Mouse (Mus musculus): ENCODE data around the gene Thpo. TPM values are rescaled to one million over a fixed set of nuclear protein-coding genes. Genes with fewer than 3 reads are reported as not detected.

Thpo gene
- total and polyA plus RNA-seq, 3 experiments: not detected

DNA sequence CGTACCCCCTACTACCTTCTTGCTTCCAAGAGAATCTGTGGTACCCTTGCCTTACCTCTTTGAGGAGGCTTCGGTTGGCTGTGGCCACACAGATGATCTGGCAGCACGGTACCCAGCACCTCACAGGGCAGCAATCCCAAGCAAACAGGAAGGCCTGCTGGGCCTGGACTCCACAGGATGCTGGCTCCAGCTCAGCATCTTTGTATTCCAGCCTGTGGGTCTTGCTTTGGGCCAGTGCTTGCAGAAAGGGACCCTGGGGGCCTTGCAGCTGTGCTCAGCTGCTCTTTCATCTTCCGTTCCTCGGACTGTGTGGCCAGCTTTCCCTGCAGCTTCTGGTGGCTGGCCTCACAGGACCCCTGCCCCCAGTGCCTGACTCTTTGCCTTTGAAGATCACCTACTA, 34.3 kb downstream of the Thpo start:
- peaks cover 55% of the 10 kb centered on the region for H3K4me1 ChIP-seq (ENCODE audit: insufficient read depth, low read depth, low read length)

GRCm38 (mm10) chr16:20699266-20699665, 35.0 kb downstream of the Thpo start:
- ATAC-seq (ENCODE audit: extremely low read depth, insufficient number of reproducible peaks, low FRiP score, poor library complexity, severe bottlenecking): no peak
- TF ChIP-seq TAL1 (conservative IDR thresholded peaks at IDR 0.05; ENCODE audit: low read depth, low read length) (no peak), GATA2 (IDR thresholded peaks at IDR 0.05; ENCODE audit: borderline replicate concordance, low read depth, low read length) (no peak), CTCF (IDR thresholded peaks at IDR 0.05; ENCODE audit: low read depth, low read length) (no peak), GATA1 (IDR thresholded peaks at IDR 0.05; ENCODE audit: borderline replicate concordance, low read length) (no peak), POLR2AphosphoS5 (IDR thresholded peaks at IDR 0.05; ENCODE audit: insufficient replicate concordance, low read depth, low read length) (no peak)
- no peak for DNase-seq (ENCODE audit: low spot score)
- H3K27me3 ChIP-seq (ENCODE audit: insufficient read depth, low read length): no peaks in the 10 kb centered on the region
- no peaks in the 10 kb centered on the region for H3K9me3 ChIP-seq (replicated peaks)
- peaks cover 64% of the 10 kb centered on the region for H3K36me3 ChIP-seq (replicated peaks)
- peaks cover 55% of the 10 kb centered on the region for H3K4me1 ChIP-seq (ENCODE audit: insufficient read depth, low read depth, low read length)
- no peak overlapping the region for H3K4me3 ChIP-seq (ENCODE audit: low read depth, low read length)

More for the DNA sequence above, 34.3 kb downstream of the Thpo start:
- DNase-seq (ENCODE audit: low spot score) (no peak), ATAC-seq (ENCODE audit: extremely low read depth, insufficient number of reproducible peaks, low FRiP score, poor library complexity, severe bottlenecking) (no peak)
- Histone ChIP-seq H3K9me3 (replicated peaks) (no peaks in the 10 kb centered on the region), H3K4me3 (ENCODE audit: low read depth, low read length) (no peak overlapping the region), H3K27me3 (ENCODE audit: insufficient read depth, low read length) (no peaks in the 10 kb centered on the region), H3K36me3 (replicated peaks) (peaks cover 67% of the 10 kb centered on the region)
- no peak for TF ChIP-seq CTCF (IDR thresholded peaks at IDR 0.05; ENCODE audit: low read depth, low read length)
- TF ChIP-seq GATA1 (IDR thresholded peaks at IDR 0.05; ENCODE audit: borderline replicate concordance, low read length): no peak
- no peak for TF ChIP-seq GATA2 (IDR thresholded peaks at IDR 0.05; ENCODE audit: borderline replicate concordance, low read depth, low read length)

- H3K4me3 ChIP-seq (ENCODE audit: low read depth, low read length): no peak overlapping the region
- TF ChIP-seq TAL1 (conservative IDR thresholded peaks at IDR 0.05; ENCODE audit: low read depth, low read length) (no peak), POLR2AphosphoS5 (IDR thresholded peaks at IDR 0.05; ENCODE audit: insufficient replicate concordance, low read depth, low read length) (no peak), GATA1 (IDR thresholded peaks at IDR 0.05; ENCODE audit: borderline replicate concordance, low read length) (no peak), CTCF (IDR thresholded peaks at IDR 0.05; ENCODE audit: low read depth, low read length) (no peak), GATA2 (IDR thresholded peaks at IDR 0.05; ENCODE audit: borderline replicate concordance, low read depth, low read length) (no peak)
- peaks cover 59% of the 10 kb centered on the region for H3K4me1 ChIP-seq (ENCODE audit: insufficient read depth, low read depth, low read length)
- no peaks in the 10 kb centered on the region for H3K9me3 ChIP-seq (replicated peaks)
- no peak for DNase-seq (ENCODE audit: low spot score)
- ATAC-seq (ENCODE audit: extremely low read depth, insufficient number of reproducible peaks, low FRiP score, poor library complexity, severe bottlenecking): no peak
- H3K36me3 ChIP-seq (replicated peaks): peaks cover 63% of the 10 kb centered on the region
- no peaks in the 10 kb centered on the region for H3K27me3 ChIP-seq (ENCODE audit: insufficient read depth, low read length)
Observed at GRCm38 (mm10) chr16:20695622-20696323, 38.5 kb downstream of the Thpo start.

DNA sequence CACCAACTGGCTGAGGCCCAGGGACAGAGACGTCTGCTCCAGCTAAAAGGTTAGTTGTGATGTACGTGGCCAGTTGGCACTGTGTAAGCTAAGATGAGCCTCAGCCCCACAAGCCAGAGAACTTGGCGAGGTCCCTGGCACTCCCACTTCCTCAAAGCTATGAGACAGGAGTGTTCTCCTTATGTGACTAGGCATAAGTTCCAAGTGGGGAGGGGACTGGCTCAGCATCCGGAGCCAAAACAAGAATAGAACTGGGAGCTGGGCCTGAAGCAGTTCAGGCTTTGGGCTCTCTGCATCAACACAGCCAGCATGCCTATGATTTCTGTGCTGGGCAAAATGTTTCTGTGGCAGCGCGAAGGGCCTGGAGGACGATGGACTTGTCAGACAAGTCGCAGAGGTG, 39.5 kb downstream of the Thpo start:
- TF ChIP-seq CTCF (IDR thresholded peaks at IDR 0.05; ENCODE audit: low read depth, low read length): no peak
- TF ChIP-seq TAL1 (conservative IDR thresholded peaks at IDR 0.05; ENCODE audit: low read depth, low read length): no peak
- no peak for TF ChIP-seq GATA2 (IDR thresholded peaks at IDR 0.05; ENCODE audit: borderline replicate concordance, low read depth, low read length)
- TF ChIP-seq POLR2AphosphoS5 (IDR thresholded peaks at IDR 0.05; ENCODE audit: insufficient replicate concordance, low read depth, low read length): no peak
- no peak for TF ChIP-seq GATA1 (IDR thresholded peaks at IDR 0.05; ENCODE audit: borderline replicate concordance, low read length)
- Histone ChIP-seq H3K9me3 (replicated peaks) (no peaks in the 10 kb centered on the region), H3K4me3 (ENCODE audit: low read depth, low read length) (no peak overlapping the region; the same call in 1 of the 2 replicates), H3K36me3 (replicated peaks) (peaks cover 64% of the 10 kb centered on the region), H3K4me1 (ENCODE audit: insufficient read depth, low read depth, low read length) (peaks cover 63% of the 10 kb centered on the region), H3K27me3 (ENCODE audit: insufficient read depth, low read length) (no peaks in the 10 kb centered on the region)
- no peak for DNase-seq (ENCODE audit: low spot score)
- ATAC-seq (ENCODE audit: extremely low read depth, insufficient number of reproducible peaks, low FRiP score, poor library complexity, severe bottlenecking): no peak

DNA sequence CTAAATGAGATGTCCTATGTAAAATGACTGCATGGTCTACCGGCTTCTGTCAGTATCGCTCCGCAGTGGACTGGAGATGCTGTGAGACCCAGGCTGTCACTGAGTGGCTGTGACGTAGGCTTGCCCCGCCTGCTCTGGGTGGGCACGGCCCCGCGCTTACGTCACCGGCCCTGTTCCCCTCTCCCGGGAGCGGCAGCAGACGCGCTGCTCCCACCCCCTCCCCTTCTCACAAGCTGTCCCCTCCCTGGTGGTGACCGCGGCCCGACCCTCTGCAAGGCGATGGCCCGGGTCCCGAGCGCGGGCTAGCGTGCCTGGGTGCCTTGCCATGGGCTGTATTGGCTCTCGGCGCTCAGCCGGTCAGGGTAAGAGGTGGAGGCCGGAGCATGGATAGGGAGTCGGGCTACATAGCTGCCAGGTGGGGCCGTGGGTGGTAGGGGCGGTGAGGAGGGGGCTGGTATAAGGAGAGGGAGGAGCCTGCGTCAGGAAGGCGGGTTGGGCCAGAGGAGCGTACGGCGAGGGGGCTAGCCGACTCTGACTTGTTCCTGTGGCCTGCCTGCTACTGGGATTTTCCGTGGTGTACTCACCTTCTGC, 41.1 kb downstream of the Thpo start, which contains the start of gene Fam131a:
TSS of gene Fam131a (plus strand) at position 131 of the 591 bp plus-strand sequence.
- ATAC-seq (ENCODE audit: extremely low read depth, insufficient number of reproducible peaks, low FRiP score, poor library complexity, severe bottlenecking) (peak; percentile 93), DNase-seq (ENCODE audit: low spot score) (peak; percentile 86)
- H3K36me3 ChIP-seq (replicated peaks): peaks cover 65% of the 10 kb centered on the region
- TF ChIP-seq GATA1 (IDR thresholded peaks at IDR 0.05; ENCODE audit: borderline replicate concordance, low read length) (no peak), POLR2AphosphoS5 (IDR thresholded peaks at IDR 0.05; ENCODE audit: insufficient replicate concordance, low read depth, low read length) (peak; percentile 85)
- H3K9me3 ChIP-seq (replicated peaks): no peaks in the 10 kb centered on the region
- H3K4me3 ChIP-seq (ENCODE audit: low read depth, low read length): peak within 1 kb of the TSS; percentile 79
- no peaks in the 10 kb centered on the region for H3K27me3 ChIP-seq (ENCODE audit: insufficient read depth, low read length)
- peaks cover 76% of the 10 kb centered on the region for H3K4me1 ChIP-seq (ENCODE audit: insufficient read depth, low read depth, low read length)

DNA sequence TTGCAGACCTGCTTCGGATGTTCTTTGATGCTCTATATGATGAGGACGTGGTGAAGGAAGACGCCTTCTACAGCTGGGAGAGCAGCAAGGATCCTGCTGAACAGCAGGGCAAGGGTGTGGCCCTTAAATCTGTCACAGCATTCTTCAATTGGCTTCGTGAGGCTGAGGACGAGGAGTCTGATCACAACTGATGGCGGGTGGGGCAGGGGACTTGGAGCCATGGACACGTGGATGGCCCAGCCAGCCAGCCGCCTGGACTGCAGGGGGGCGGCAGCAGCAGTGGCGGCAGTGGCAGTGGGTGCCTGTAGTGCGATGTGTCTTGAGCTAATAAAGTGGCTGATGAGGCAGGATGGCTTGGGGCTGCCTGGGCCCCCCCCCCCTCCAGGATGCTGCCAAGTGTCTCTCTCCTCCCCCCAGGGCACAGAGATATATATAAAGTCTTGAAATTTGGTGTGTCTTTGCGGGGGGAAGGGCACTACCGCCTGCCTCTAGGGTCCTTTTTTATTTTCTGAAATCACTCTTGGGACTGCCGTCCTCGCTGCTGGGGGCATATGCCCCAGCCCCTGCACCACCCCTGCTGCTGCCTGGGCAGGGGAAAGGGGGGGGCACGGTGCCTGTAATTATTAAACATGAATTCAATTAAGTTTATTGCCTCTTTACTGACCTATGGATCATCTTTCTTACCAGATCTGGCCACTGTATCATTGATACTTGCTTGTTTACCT, 41.9 kb downstream of the Thpo start:
- no peaks in the 10 kb centered on the region for H3K9me3 ChIP-seq (replicated peaks)
- TF ChIP-seq GATA2 (IDR thresholded peaks at IDR 0.05; ENCODE audit: borderline replicate concordance, low read depth, low read length) (no peak), TAL1 (conservative IDR thresholded peaks at IDR 0.05; ENCODE audit: low read depth, low read length) (no peak), CTCF (IDR thresholded peaks at IDR 0.05; ENCODE audit: low read depth, low read length) (no peak), POLR2AphosphoS5 (IDR thresholded peaks at IDR 0.05; ENCODE audit: insufficient replicate concordance, low read depth, low read length) (no peak), GATA1 (IDR thresholded peaks at IDR 0.05; ENCODE audit: borderline replicate concordance, low read length) (no peak)
- DNase-seq (ENCODE audit: low spot score) (no peak), ATAC-seq (ENCODE audit: extremely low read depth, insufficient number of reproducible peaks, low FRiP score, poor library complexity, severe bottlenecking) (no peak)
- peak overlapping the region; percentile 57; the same call in 1 of the 2 replicates for H3K4me3 ChIP-seq (ENCODE audit: low read depth, low read length)
- H3K36me3 ChIP-seq (replicated peaks): peaks cover 70% of the 10 kb centered on the region
- H3K27me3 ChIP-seq (ENCODE audit: insufficient read depth, low read length): no peaks in the 10 kb centered on the region
- peaks cover 82% of the 10 kb centered on the region for H3K4me1 ChIP-seq (ENCODE audit: insufficient read depth, low read depth, low read length)
